Mouse (Mus musculus): ENCODE measurements around the gene Cep131.

DNA sequence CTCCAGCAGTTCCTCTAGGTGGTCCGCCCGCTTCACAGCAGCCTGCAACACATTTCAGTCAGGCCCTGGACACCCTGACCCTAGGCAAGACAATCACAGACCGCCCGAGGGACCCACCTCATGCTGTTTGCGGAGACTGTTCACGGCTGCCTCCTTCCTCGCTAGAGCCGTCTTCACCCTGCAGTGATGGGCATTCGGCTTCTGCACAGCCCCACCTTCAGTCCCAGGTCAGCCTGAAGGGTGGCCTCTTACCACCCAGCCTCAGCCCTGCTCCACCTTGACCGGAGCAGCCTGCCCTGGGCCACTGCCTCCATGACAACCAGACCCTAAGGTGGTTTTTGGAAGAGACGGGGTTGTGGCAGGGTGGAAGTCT, 22.0 kb downstream of the Cep131 start:
- TF ChIP-seq CTCF (IDR thresholded peaks at IDR 0.05), result no peak
- no peak for TF ChIP-seq EP300 (IDR thresholded peaks at IDR 0.05; ENCODE audit: insufficient read depth, low read depth, low read length)
- TF ChIP-seq POLR2A (IDR thresholded peaks at IDR 0.05; ENCODE audit: insufficient read depth, low read depth, low read length), result no peak

All from heart, adult 2 months (tissue).